Mouse (Mus musculus) ovary, postnatal 10 days (tissue): Measurements from ENCODE around the gene Olfr871.
"Not testable (repeated sequence)": the region's sequence is repeated elsewhere in the genome, so short reads cannot be mapped to it uniquely, and the experiment has no call there.

Experiments
- DNase-seq: peaks from one replicate; pipeline ENCODE4 v3.0.0; 2022; ENCODE audit warnings: low spot score

Olfr871 gene

GRCm38 (mm10) chr9:20211907-20212306, at the start of gene Olfr871:
TSS of gene Olfr871 (plus strand) at chr9:20212207.
- no peak for DNase-seq

GRCm38 (mm10) chr9:20173957-20174356, 38.0 kb upstream of the Olfr871 start, which contains the start of gene Olfr870:
TSS of gene Olfr870 (minus strand) at chr9:20174057.
- no peak for DNase-seq

- no peak for DNase-seq
Measured at GRCm38 (mm10) chr9:20179463-20179862, 32.5 kb upstream of the Olfr871 start.

- no peak for DNase-seq
Measured at GRCm38 (mm10) chr9:20202131-20202530, 9.9 kb upstream of the Olfr871 start.

- not testable (repeated sequence) for DNase-seq
Measured at GRCm38 (mm10) chr9:20203413-20203984, 8.5 kb upstream of the Olfr871 start.

- DNase-seq, result no peak
Measured at GRCm38 (mm10) chr9:20210812-20211211, 1.2 kb upstream of the Olfr871 start.

GRCm38 (mm10) chr9:20211477-20211876, 530 bp upstream of the Olfr871 start:
- DNase-seq, result no peak

GRCm38 (mm10) chr9:20236819-20237218, 24.8 kb downstream of the Olfr871 start, which contains the start of gene Olfr872:
TSS of gene Olfr872 (plus strand) at chr9:20237119.
- DNase-seq, result no peak

- DNase-seq, result no peak
Measured at GRCm38 (mm10) chr9:20237378-20237777, 25.4 kb downstream of the Olfr871 start.
